Mouse (Mus musculus) small intestine, adult 2 months (tissue): ENCODE data around the gene Crnkl1. TPM values are rescaled to one million over a fixed set of nuclear protein-coding genes. Genes with fewer than 3 reads are reported as not detected.

Experiments
- H3K27ac ChIP-seq: fragments of 200-500 bp; 2 replicates; pipeline ENCODE4 v1.5.1; 2012; ENCODE audit warnings: low read depth, low read length, control low read depth, inconsistent platforms; ENCODE audit not compliant: insufficient read depth
- H3K27me3 ChIP-seq: fragments of 200-500 bp; 2 replicates; pipeline ENCODE4 v1.6.1; 2012; ENCODE audit warnings: mild to moderate bottlenecking, moderate library complexity, low read length, inconsistent platforms; ENCODE audit not compliant: control insufficient read depth, insufficient read depth
- H3K36me3 ChIP-seq: fragments of 200-500 bp; 2 replicates; pipeline ENCODE4 v1.6.1; 2012; ENCODE audit warnings: mild to moderate bottlenecking, low read length, control low read depth, inconsistent platforms; ENCODE audit not compliant: control insufficient read depth, insufficient read depth
- H3K4me1 ChIP-seq: fragments of 200-500 bp; 2 replicates; pipeline ENCODE4 v1.6.1; 2012; ENCODE audit warnings: low read length, inconsistent platforms, mixed read lengths; ENCODE audit not compliant: control insufficient read depth, insufficient read depth, insufficient read length
- H3K4me3 ChIP-seq: fragments of 200-500 bp; 2 replicates; pipeline ENCODE4 v1.5.1; 2012; ENCODE audit warnings: low read depth, mild to moderate bottlenecking, control low read depth, inconsistent platforms, low read length, moderate library complexity
- CTCF ChIP-seq: fragments of 200-500 bp; IDR thresholded peaks from 2 replicates; pipeline ENCODE4 v1.5.1; 2012; ENCODE audit warnings: low read depth, mild to moderate bottlenecking, control low read depth, inconsistent platforms, low read length, moderate library complexity, mixed read lengths; ENCODE audit not compliant: insufficient replicate concordance, insufficient read length; ENCODE audit errors: extremely low read depth
- POLR2A ChIP-seq: fragments of 200-500 bp; IDR thresholded peaks from 2 replicates; pipeline ENCODE4 v1.6.1; 2012; ENCODE audit warnings: low read depth, mild to moderate bottlenecking, control low read depth, inconsistent platforms, low read length, moderate library complexity
- WGBS: fragments of 180-500 bp; shearing (Covaris S2); methylation state at CpG from one replicate; pipeline ENCODE4 v1.1.7; 2018; 5-methylcytosine and 5-hydroxymethylcytosine counted together
- polyA plus RNA-seq: library from polyadenylated mRNA; depleted of rRNA; stranded (reverse); fragments of >200 nt; gene quantifications from 2 replicates; pipeline ENCODE4 v1.2.3, GENCODE M21; 2012; rRNA removed

Gene Crnkl1
- polyA plus RNA-seq, 1 experiment = 5.2 TPM

GRCm38 (mm10) chr2:145872099-145872498 is 62.7 kb downstream of the Crnkl1 start:
- Histone ChIP-seq H3K27me3 (no peaks in the 10 kb centered on the region), H3K4me1 (peaks cover 10% of the 10 kb centered on the region; the same call in 1 of the 2 replicates), H3K27ac (no peak overlapping the region), H3K36me3 (peaks cover 23% of the 10 kb centered on the region), H3K4me3 (no peak overlapping the region)
- WGBS = 36% methylated on average over 1 of the region's 1 CpGs
- TF ChIP-seq POLR2A = no peak
- no peak for TF ChIP-seq CTCF

GRCm38 (mm10) chr2:145871308-145871707 is 63.5 kb downstream of the Crnkl1 start:
- Histone ChIP-seq H3K4me3 (no peak overlapping the region), H3K27me3 (no peaks in the 10 kb centered on the region), H3K4me1 (peaks cover 10% of the 10 kb centered on the region; the same call in 1 of the 2 replicates), H3K36me3 (peaks cover 22% of the 10 kb centered on the region), H3K27ac (no peak overlapping the region)
- WGBS = 52% methylated on average over 4 of the region's 4 CpGs
- TF ChIP-seq POLR2A (no peak), CTCF (no peak)

Other genes with a start within 250 kb of the Crnkl1 start
- gene Naa20, start 32.9 kb downstream of the Crnkl1 start, polyA plus RNA-seq = 7.4 and 13.2 TPM in 2 replicates
- not detected in 2 replicates for gene Cfap61, start 230 bp downstream of the Crnkl1 start, polyA plus RNA-seq